Mouse (Mus musculus) cerebellum, postnatal 25 days (tissue): Measurements from ENCODE around the gene Nprl3.
A peak's percentile ranks its signal among the peaks of the same experiment; 100 is the strongest.
"Not testable (repeated sequence)": the region's sequence is repeated elsewhere in the genome, so short reads cannot be mapped to it uniquely, and the experiment has no call there.

Experiments
- DNase-seq, 2 experiments: peaks; one replicate each; pipeline ENCODE4 v3.0.0; 2021; ENCODE audit warnings: mixed read lengths in 2 of 2

The Nprl3 gene

GRCm38 (mm10) chr11:32267188-32267884 is at the start of gene Nprl3:
Gene Nprl3, minus strand, starts transcription at chr11:32267707.
- peak; percentile 97 to 99 for DNase-seq

- no peak for DNase-seq
These were observed 48.5 kb upstream of the Nprl3 start for GRCm38 (mm10) chr11:32316009-32316408.

- peak in 1 of 2 experiments; percentile 17 for DNase-seq
These were observed 42.4 kb upstream of the Nprl3 start for GRCm38 (mm10) chr11:32309928-32310327.

- no peak for DNase-seq
These were observed 41.9 kb upstream of the Nprl3 start for GRCm38 (mm10) chr11:32309446-32309845.

- no peak for DNase-seq
These were observed 39.5 kb upstream of the Nprl3 start for GRCm38 (mm10) chr11:32307006-32307405.

- no peak for DNase-seq
These were observed 35.9 kb upstream of the Nprl3 start for GRCm38 (mm10) chr11:32303455-32303854.

- DNase-seq, result no peak
These were observed 35.4 kb upstream of the Nprl3 start for GRCm38 (mm10) chr11:32302824-32303419.

DNA sequence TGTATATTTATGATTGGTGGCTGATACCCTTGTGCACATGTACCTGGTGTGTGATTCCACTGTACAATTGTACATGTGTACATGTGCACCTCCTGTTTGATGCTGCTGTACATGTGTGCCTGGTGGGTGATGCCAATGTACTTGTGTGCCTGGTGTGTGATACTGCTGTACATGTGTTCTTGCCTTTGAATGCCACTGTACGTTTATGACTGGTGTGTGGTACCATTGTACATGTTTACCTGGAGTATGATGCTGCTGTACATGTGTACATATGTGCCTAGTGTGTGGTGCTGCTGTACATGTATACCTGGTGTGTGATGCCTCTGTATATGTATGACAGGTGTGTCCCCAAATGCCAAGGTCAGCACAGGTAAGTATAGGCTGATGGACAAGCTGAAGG is 34.0 kb upstream of the Nprl3 start:
- no peak for DNase-seq

DNA sequence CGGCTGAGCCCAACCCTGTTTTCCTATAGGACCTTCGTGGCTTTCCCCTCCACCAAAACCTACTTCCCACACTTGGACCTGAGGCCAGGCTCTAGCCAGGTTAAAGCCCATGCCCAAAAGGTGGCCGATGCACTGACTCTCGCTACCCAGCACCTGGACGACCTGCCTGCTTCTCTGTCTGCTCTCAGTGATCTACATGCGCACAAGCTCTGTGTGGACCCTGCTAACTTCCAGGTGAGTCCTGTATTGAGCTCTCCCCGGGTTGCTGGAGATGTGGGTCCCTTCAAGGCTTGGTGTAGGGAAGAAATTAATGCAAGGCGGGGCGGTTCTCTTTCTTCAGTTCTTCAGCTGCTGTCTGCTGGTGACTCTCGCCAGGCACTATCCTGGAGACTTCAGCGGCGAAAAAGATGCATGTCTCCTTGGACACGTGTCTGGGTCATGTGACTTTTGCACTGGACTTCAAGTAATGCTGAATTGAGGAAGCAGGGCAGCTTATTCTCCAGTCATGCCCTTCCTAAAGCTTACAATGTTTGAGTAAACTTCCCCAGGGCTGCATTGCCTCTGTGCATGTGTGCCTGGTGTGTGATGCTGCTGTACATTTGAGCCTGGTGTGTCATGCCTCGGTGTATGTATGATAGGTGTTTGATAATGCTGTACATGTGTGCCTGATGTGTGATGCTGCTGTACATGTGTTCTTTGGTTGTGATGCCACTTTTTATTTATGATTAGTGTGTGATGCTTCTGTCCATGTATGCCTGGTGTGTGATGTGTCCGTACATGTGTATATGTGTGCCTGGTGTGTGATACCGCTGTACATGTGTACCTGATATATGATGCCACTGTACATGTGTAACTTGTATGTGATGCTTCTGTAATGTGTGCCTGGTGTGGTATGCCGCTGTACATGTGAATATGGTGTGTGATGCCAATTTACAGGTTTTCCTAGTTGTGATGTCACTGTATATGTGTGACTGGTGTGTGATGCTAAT is 33.1 kb upstream of the Nprl3 start:
- DNase-seq, result no peak

DNA sequence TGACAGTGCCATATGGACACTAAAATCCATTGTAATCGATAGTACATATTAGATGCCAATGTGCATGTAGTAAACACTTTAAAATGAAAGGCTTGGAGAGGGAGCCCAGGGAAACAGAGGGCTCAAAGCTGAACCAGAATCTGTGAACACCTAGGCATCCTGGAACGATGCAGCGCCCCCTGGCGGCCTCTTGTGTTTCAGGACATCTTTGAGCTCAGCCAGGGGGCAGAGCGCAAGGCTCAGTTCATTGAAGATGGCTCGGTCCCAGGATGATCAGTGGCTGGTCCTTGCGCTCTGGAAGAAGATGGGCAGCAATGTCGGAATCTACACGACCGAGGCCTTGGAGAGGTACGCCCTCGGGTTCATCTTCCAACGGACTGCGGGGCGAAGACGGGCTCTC is 32.4 kb upstream of the Nprl3 start, which contains the start of gene Hbq1a:
TSS of gene Hbq1a (plus strand) at position 205 of the 400 bp plus-strand sequence.
- peak; percentile 76 to 83 for DNase-seq

DNA sequence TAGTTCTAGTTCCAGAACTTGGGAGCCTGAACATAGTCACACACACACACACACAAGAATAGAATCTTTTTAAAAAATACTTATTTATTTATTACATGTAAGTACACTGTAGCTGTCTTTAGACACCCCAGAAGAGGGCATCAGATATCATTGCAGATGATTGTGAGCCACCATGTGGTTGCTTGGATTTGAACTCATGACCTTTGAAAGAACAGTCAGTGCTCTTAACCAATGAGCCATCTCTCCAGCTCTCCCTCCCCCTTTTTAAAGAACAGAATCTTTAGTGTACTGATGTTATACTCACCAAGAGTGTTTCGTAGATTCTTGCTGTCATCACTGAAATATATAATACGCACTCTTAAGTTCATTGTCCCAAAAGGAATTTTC is 31.0 kb upstream of the Nprl3 start:
- DNase-seq, result no peak

GRCm38 (mm10) chr11:32297866-32298531 is 30.5 kb upstream of the Nprl3 start:
- DNase-seq, result no peak

DNA sequence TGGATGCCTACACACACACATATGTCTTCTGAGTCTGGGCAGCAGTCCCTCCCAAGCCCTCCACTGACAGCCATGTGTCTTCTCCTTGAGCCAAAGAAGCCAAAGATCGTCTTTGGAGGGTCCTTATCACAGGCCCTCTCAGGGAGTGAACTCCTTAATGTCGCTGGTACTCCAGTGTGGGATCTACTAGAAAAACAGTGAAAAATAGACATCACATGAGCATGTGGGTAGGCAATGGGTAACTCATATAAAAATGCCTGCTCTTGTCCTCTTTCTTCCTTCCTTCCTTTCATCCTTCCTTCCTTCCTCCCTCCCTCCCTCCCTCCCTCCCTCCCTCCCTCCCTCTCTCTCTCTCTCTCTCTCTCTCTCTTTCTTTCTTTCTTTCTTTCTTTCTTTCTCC is 29.9 kb upstream of the Nprl3 start:
- DNase-seq, result not testable (repeated sequence)

DNA sequence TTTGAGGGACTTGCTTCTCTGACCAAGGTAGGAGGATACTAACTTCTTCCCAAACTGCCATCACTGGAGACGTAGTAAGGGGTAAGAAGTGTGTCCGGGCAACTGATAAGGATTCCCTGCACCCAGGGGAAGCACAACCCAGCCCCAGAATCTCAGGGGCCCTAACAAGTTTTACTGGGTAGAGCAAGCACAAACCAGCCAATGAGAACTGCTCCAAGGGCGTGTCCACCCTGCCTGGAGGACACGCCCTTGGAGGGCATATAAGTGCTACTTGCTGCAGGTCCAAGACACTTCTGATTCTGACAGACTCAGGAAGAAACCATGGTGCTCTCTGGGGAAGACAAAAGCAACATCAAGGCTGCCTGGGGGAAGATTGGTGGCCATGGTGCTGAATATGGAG is 28.7 kb upstream of the Nprl3 start, which contains the start of gene Hba-a2:
TSS of gene Hba-a2 (plus strand) at position 287 of the 400 bp plus-strand sequence.
- DNase-seq, result not testable (repeated sequence)

- not testable (repeated sequence) for DNase-seq
These were observed 26.0 kb upstream of the Nprl3 start for GRCm38 (mm10) chr11:32293479-32293878.

DNA sequence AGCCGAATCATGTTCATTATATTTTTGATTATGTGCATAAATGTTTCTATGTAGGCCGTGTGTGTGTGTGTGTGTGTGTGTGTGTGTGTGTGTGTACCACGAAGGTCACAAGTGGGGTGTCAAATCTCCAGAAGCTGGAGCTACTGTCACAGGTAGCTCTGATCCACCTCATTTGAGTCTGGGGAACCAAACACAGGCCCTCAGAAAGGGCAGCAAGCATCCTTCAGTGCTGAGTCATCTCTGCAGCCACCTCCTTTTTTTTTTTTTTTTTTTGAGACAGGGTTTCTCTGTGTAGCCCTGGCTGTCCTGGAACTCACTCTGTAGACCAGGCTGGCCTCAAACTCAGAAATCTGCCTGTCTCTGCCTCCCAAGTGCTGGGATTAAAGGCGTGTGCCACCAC is 25.3 kb upstream of the Nprl3 start:
- not testable (repeated sequence) for DNase-seq

DNA sequence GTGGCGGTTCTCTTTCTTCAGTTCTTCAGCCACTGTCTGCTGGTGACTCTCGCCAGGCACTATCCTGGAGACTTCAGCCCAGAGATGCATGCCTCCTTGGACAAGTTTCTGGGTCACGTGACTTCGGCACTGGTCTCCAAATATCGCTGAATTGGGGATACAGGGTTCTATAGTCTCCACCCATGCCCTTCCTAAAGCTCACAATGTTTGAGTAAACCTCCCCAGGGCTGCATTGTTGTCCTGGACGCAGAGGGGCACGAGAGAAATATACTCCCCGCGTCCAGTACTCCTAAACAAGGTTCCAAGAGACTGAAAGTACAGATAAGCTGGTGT is 20.0 kb upstream of the Nprl3 start:
- DNase-seq, result peak in 1 of 2 experiments; percentile 13

- peak; percentile 85 to 91 for DNase-seq
These were observed 19.4 kb upstream of the Nprl3 start, which contains the start of gene Hbq1b for GRCm38 (mm10) chr11:32286695-32287492. Gene Hbq1b, plus strand, starts transcription at chr11:32286965.

DNA sequence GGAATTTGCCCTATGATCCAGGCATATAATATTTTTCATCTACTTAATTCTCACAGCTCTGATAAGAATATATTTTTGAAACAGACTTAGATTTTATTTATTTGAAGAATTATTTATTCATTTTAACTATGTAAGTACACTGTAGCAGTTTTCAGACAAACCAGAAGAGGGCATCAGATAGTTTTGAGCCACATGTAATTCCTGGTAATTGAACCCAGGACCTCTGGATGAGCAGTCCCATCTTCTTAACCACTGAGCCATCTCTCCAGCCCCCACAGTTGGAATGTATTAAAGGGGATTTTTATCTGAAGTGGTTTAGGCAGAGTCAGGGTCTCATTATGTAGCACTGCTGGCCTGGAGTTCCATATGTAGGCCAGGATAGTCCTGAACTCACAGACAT is 18.4 kb upstream of the Nprl3 start:
- DNase-seq, result not testable (repeated sequence)

DNA sequence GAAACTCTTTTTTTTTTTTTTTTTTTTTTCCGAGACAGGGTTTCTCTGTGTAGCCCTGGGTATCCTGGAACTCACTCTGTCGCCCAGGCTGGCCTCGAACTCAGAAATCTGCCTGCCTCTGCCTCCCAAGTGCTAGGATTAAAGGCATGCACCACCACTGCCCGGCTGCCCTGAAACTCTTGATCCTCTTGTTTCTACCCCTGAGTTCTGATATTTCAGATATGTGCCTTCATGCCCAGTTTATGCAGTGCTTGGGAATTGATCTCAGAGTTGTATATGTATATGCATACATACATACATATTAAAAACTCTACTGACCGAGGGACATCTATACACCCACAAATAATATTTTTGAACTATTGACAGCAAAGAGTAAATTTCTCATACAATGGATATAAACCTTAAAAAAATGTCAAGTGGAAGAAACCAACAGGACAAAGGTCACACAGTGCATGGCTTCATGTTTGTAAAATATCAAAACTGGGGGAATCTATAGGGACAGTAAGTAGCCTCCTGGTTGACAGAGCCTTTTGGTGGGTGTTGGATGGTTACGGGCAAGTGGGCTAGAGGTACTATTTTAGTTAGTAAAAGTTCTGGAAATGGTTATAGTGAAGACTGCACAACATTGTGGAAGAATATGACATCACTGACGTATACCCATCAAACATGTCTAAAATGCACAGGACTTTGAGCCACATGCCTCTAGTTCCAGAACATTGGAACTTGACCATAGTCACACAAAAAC is 17.7 kb upstream of the Nprl3 start:
- DNase-seq, result no peak

GRCm38 (mm10) chr11:32284582-32284981 is 17.1 kb upstream of the Nprl3 start:
- not testable (repeated sequence) for DNase-seq
